Mouse (Mus musculus) liver, postnatal 0 days (tissue): Measurements from ENCODE around the gene Usp12. TPM values are rescaled to one million over a fixed set of nuclear protein-coding genes. Genes with fewer than 3 reads are reported as not detected.

ENCODE experiments used
- ATAC-seq: fragments of 200-750 bp; cut with Nextera tagmentation; 2 replicates; pipeline ENCODE4 v1.8.0; 2017; ENCODE audit warnings: mild to moderate bottlenecking, moderate library complexity
- DNase-seq: peaks from one replicate; pipeline ENCODE4 v3.0.0-alpha.2; 2016
- H3K27ac ChIP-seq: fragments of 300-500 bp; sonication (generic); 2 replicates; pipeline ENCODE4 v1.5.1; 2014; ENCODE audit warnings: antibody characterized with exemption, moderate library complexity, mild to moderate bottlenecking, low read depth
- H3K27me3 ChIP-seq: fragments of 300-500 bp; sonication (generic); 2 replicates; pipeline ENCODE4 v1.6.1; 2014; ENCODE audit warnings: low read length, control low read depth, mixed read lengths; ENCODE audit not compliant: insufficient read depth
- H3K36me3 ChIP-seq: fragments of 300-500 bp; sonication (generic); replicated peaks from 2 replicates; pipeline ENCODE4 v1.6.1; 2014; ENCODE audit warnings: mild to moderate bottlenecking, control low read depth, low read length, moderate library complexity, mixed read lengths; ENCODE audit not compliant: insufficient read depth
- H3K4me1 ChIP-seq: fragments of 300-500 bp; sonication (generic); 2 replicates; pipeline ENCODE4 v1.6.1; 2014; ENCODE audit warnings: antibody characterized with exemption, mild to moderate bottlenecking, control low read depth; ENCODE audit not compliant: insufficient read depth
- H3K4me2 ChIP-seq: fragments of 300-500 bp; sonication (generic); 2 replicates; pipeline ENCODE4 v1.6.1; 2014; ENCODE audit warnings: low read depth, mild to moderate bottlenecking, low read length, moderate library complexity, mixed read lengths
- H3K4me3 ChIP-seq: fragments of 300-500 bp; sonication (generic); 2 replicates; pipeline ENCODE4 v1.5.1; 2014; ENCODE audit warnings: low read depth, low read length
- H3K9ac ChIP-seq: fragments of 300-500 bp; sonication (generic); replicated peaks from 2 replicates; pipeline ENCODE4 v1.6.1; 2014; ENCODE audit warnings: mild to moderate bottlenecking, moderate library complexity
- H3K9me3 ChIP-seq: fragments of 300-500 bp; sonication (generic); 2 replicates; pipeline ENCODE4 v1.6.1; 2016; ENCODE audit warnings: mild to moderate bottlenecking, control low read depth, low read length, mixed read lengths
- CTCF ChIP-seq: sonication (generic); IDR thresholded peaks from 2 replicates; pipeline ENCODE4 v1.5.1; 2016; ENCODE audit warnings: antibody characterized with exemption, low read depth
- EP300 ChIP-seq: IDR thresholded peaks from 2 replicates; pipeline ENCODE4 v1.6.1; 2016; ENCODE audit warnings: antibody characterized with exemption, low read depth, mild to moderate bottlenecking
- WGBS: fragments of 180-500 bp; shearing (Covaris S2); extraction: QIAGEN DNeasy Blood & Tissue Kit; methylation state at CpG from one replicate; pipeline ENCODE4 v1.1.7; 2014; ENCODE audit not compliant: insufficient replicate concordance; 5-methylcytosine and 5-hydroxymethylcytosine counted together
- polyA plus RNA-seq: library from polyadenylated mRNA; unstranded; fragments of >200 nt; fragmentation: Nextera tagmentation; extraction: Ambion mirVana; gene quantifications from 2 replicates; pipeline ENCODE4 v1.2.1, GENCODE M21; 2015

Gene Usp12
- polyA plus RNA-seq, 1 experiment from 2014 or later, result 6.8 TPM

GRCm38 (mm10) chr5:146687541-146688313, 107.1 kb downstream of the Usp12 start:
- WGBS, result 39% methylated on average over 17 of the region's 17 CpGs
- H3K4me3 ChIP-seq, result peak overlapping the region; percentile 32
- DNase-seq, result peak; percentile 72
- peaks cover 37% of the 10 kb centered on the region for H3K4me1 ChIP-seq
- H3K4me2 ChIP-seq, result peak overlapping the region; percentile 60
- peak overlapping the region; percentile 27; the same call in 1 of the 2 replicates for H3K9ac ChIP-seq
- H3K27ac ChIP-seq, result peak overlapping the region; percentile 90
- H3K27me3 ChIP-seq, result no peaks in the 10 kb centered on the region
- TF ChIP-seq EP300 (no peak), CTCF (no peak)
- no peaks in the 10 kb centered on the region for H3K9me3 ChIP-seq
- ATAC-seq, result peak; percentile 90
- no peaks in the 10 kb centered on the region for H3K36me3 ChIP-seq

GRCm38 (mm10) chr5:146686954-146687353, 107.9 kb downstream of the Usp12 start:
- peaks cover 33% of the 10 kb centered on the region for H3K4me1 ChIP-seq
- TF ChIP-seq EP300, result no peak
- TF ChIP-seq CTCF, result peak; percentile 33
- peak overlapping the region; percentile 32 for H3K4me3 ChIP-seq
- DNase-seq, result no peak
- no peaks in the 10 kb centered on the region for H3K9me3 ChIP-seq
- peak; percentile 33 for ATAC-seq
- H3K36me3 ChIP-seq, result no peaks in the 10 kb centered on the region
- H3K27ac ChIP-seq, result peak overlapping the region; percentile 90
- H3K9ac ChIP-seq, result peak overlapping the region; percentile 21; the same call in 1 of the 2 replicates
- H3K27me3 ChIP-seq, result no peaks in the 10 kb centered on the region
- H3K4me2 ChIP-seq, result peak overlapping the region; percentile 60
- WGBS, result 70% methylated on average over 12 of the region's 12 CpGs

Other genes starting within 250 kb of the Usp12 start
- gene Gm3415, start 238.9 kb downstream of the Usp12 start, polyA plus RNA-seq, result not detected in 2 replicates
- gene Gpr12, start 209.8 kb downstream of the Usp12 start, polyA plus RNA-seq, result 0.26 and 0.41 TPM in 2 replicates
- gene Rpl21, start 37.9 kb upstream of the Usp12 start, polyA plus RNA-seq, result 281 and 298 TPM in 2 replicates
- 3.0 and 3.1 TPM in 2 replicates for gene Rasl11a, start 50.1 kb upstream of the Usp12 start, polyA plus RNA-seq
- 31.6 and 33.5 TPM in 2 replicates for gene Gtf3a, start 153.7 kb upstream of the Usp12 start, polyA plus RNA-seq
- gene Mtif3, start 168.8 kb upstream of the Usp12 start, polyA plus RNA-seq, result 12.5 and 12.7 TPM in 2 replicates